Mouse (Mus musculus): Measurements from ENCODE around the gene Drd4. TPM values are rescaled to one million over a fixed set of nuclear protein-coding genes. Genes with fewer than 3 reads are reported as not detected.

Drd4 gene
- polyA plus RNA-seq, 1 experiment from 2014 or later: 0.33 TPM

DNA sequence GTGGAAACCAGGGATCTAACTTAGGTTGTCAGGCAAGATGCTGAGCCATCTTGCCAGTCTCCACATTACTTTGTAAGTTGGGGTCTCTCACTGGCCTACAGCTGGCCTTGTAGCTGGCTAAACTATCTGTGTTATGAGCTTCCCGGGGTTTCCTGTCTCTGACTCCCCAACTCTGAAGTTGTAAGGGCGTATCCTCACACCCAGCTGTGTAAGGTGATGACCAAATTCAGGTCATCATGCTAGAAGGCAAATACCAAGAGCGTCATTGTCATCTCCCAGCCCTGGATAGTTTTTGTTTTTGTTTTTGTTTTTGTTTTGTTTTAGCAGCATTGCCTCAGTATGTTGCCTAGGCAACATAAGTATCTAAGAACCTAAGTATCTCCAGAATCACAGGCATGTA lies 21.2 kb upstream of the Drd4 start:
- TF ChIP-seq CTCF (IDR thresholded peaks at IDR 0.05; ENCODE audit: low read depth): no peak
- ATAC-seq: no peak
- H3K27ac ChIP-seq (ENCODE audit: low read depth, low read length): no peak overlapping the region

DNA sequence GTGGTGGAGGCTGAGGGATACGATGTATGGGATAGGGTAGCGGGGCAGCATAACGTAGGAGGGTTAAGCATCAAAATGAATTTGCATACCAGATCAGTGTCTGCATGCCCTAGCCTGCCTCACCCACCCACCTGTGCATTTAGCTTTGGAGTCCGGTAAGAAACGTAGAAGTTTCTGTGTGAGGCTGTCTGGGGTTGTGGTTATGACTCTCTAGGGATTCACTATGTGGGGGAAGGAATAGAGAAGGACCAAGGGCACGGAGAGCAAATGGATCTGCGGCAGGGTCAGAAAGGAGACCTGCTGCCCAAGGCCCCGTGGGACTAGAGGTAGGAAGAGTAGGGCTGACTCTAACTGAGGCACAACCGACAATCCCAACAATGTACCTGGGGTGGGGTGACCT lies 16.4 kb upstream of the Drd4 start:
- no peak for TF ChIP-seq CTCF (IDR thresholded peaks at IDR 0.05; ENCODE audit: low read depth)
- H3K36me3 ChIP-seq (ENCODE audit: control insufficient read depth, insufficient read depth): peaks cover 22% of the 10 kb centered on the region
- peak overlapping the region; percentile 47 for H3K4me3 ChIP-seq (ENCODE audit: low read depth, low read length)
- H3K27me3 ChIP-seq (replicated peaks; ENCODE audit: control insufficient read depth, insufficient read depth, low read length): no peaks in the 10 kb centered on the region
- peak overlapping the region; percentile 93; the same call in 1 of the 2 replicates for H3K27ac ChIP-seq (ENCODE audit: low read depth, low read length)
- H3K4me2 ChIP-seq (replicated peaks; ENCODE audit: low read depth): peak overlapping the region; percentile 65
- H3K9me3 ChIP-seq (ENCODE audit: control insufficient read depth): no peaks in the 10 kb centered on the region
- H3K9ac ChIP-seq (ENCODE audit: low read depth, low read length): peak overlapping the region; percentile 66; the same call in 1 of the 2 replicates
- ATAC-seq: no peak
- WGBS: 65% methylated on average over 9 of the region's 9 CpGs
- H3K4me1 ChIP-seq (replicated peaks; ENCODE audit: control insufficient read depth, insufficient read depth, low read length): 0 out of 2 replicates have a peak, but pooled peaks cover 6% of the 10 kb centered on the region

More for the DNA sequence above, 21.2 kb upstream of the Drd4 start:
- no peaks in the 10 kb centered on the region for H3K9me3 ChIP-seq (ENCODE audit: control insufficient read depth)
- H3K4me1 ChIP-seq (replicated peaks; ENCODE audit: control insufficient read depth, insufficient read depth, low read length): no peaks in the 10 kb centered on the region
- 81% methylated on average over 3 of the region's 3 CpGs for WGBS
- no peak overlapping the region for H3K9ac ChIP-seq (ENCODE audit: low read depth, low read length)
- peaks cover 37% of the 10 kb centered on the region for H3K36me3 ChIP-seq (ENCODE audit: control insufficient read depth, insufficient read depth)
- H3K4me2 ChIP-seq (replicated peaks; ENCODE audit: low read depth): no peak overlapping the region
- H3K4me3 ChIP-seq (ENCODE audit: low read depth, low read length): no peak overlapping the region
- no peaks in the 10 kb centered on the region for H3K27me3 ChIP-seq (replicated peaks; ENCODE audit: control insufficient read depth, insufficient read depth, low read length)

DNA sequence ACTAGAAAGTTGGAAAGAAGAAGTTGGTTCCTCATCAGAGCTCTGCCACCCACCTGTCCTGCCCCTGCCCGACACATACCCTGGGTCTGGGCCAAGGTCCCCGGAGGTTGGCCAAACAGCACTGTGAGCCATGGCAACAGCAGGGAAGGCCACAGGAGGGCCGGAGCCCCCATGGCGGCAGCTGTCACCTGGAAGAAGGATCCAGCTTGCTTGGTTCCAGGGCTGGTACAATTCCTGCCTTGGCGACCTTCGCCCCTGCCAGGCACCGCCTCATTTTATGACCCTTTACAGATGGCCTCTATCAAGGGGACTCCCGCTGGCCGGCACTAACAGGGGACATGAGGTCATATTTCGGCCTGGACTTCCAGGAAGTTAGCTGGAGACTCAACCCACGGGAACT lies 15.3 kb upstream of the Drd4 start, which contains the start of gene Cdhr5:
Gene Cdhr5, minus strand, starts transcription at position 241 of the 400 bp plus-strand sequence.
- Histone ChIP-seq H3K9me3 (ENCODE audit: control insufficient read depth) (no peaks in the 10 kb centered on the region), H3K36me3 (ENCODE audit: control insufficient read depth, insufficient read depth) (peaks cover 18% of the 10 kb centered on the region; the same call in 1 of the 2 replicates), H3K9ac (ENCODE audit: low read depth, low read length) (peak within 1 kb of the TSS; percentile 66), H3K4me2 (replicated peaks; ENCODE audit: low read depth) (peak within 1 kb of the TSS; percentile 65), H3K4me1 (replicated peaks; ENCODE audit: control insufficient read depth, insufficient read depth, low read length) (0 out of 2 replicates have a peak, but pooled peaks cover 6% of the 10 kb centered on the region), H3K4me3 (ENCODE audit: low read depth, low read length) (peak within 1 kb of the TSS; percentile 47), H3K27ac (ENCODE audit: low read depth, low read length) (peak within 1 kb of the TSS; percentile 93), H3K27me3 (replicated peaks; ENCODE audit: control insufficient read depth, insufficient read depth, low read length) (no peaks in the 10 kb centered on the region)
- TF ChIP-seq CTCF (IDR thresholded peaks at IDR 0.05; ENCODE audit: low read depth): no peak
- peak; percentile 80 for ATAC-seq
- 20% methylated on average over 11 of the region's 11 CpGs for WGBS

DNA sequence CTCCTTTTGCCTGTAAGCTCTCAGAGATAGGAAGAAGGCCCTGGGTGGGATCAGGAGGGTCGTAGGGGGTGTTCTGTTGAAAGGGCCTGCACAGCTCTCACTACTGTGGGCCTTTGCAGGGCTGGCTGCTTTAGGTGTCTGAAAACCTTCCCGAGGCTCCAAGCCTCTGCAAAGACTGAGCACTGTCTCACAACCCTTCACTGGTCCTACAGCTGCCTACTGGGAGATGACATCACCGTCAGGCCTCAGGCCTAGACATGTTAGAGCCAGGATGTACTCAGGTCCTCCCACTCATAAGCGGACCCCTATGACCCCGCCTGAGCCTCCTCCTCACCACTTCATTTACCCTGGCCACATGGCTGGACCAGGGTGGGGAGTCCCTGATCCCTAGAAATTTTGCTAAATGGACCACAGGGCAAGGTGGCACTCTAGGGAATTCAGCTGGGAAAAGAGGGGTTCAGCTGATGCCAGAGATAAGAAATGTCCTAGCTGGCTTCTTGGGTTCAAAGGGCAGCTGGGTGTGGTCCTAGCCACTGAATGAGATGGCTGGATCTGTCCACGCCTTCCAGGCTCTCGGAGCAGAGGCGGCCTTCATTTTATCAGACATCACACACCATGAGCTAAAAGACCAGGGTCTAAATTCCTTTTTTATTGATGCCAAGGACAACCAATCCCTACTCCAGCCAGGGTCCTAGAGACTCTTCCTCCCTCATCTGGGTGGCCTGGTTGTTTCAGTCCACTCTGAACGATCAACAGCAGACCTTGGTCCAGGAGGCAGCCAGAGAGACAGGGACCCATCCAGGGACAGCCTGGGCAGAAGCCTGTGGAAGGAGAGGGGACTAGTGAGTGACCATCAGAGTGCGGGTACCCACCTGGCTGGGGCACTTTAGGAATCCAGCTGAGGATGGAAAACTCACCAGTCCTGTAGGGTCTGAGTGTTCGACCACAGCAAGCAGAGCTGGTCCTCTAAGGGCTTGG lies 13.8 kb upstream of the Drd4 start:
- Histone ChIP-seq H3K4me1 (replicated peaks; ENCODE audit: control insufficient read depth, insufficient read depth, low read length) (0 out of 2 replicates have a peak, but pooled peaks cover 6% of the 10 kb centered on the region), H3K4me2 (replicated peaks; ENCODE audit: low read depth) (peak overlapping the region; percentile 97), H3K9ac (ENCODE audit: low read depth, low read length) (0 out of 2 replicates have a peak overlapping the region, but pooled peaks have one; percentile 60), H3K36me3 (ENCODE audit: control insufficient read depth, insufficient read depth) (peaks cover 3% of the 10 kb centered on the region; the same call in 1 of the 2 replicates), H3K27ac (ENCODE audit: low read depth, low read length) (peak overlapping the region; percentile 93), H3K4me3 (ENCODE audit: low read depth, low read length) (peak overlapping the region; percentile 45; the same call in 1 of the 2 replicates), H3K9me3 (ENCODE audit: control insufficient read depth) (no peaks in the 10 kb centered on the region), H3K27me3 (replicated peaks; ENCODE audit: control insufficient read depth, insufficient read depth, low read length) (no peaks in the 10 kb centered on the region)
- 49% methylated on average over 11 of the region's 11 CpGs for WGBS
- TF ChIP-seq CTCF (IDR thresholded peaks at IDR 0.05; ENCODE audit: low read depth): no peak
- peak; percentile 48 for ATAC-seq

DNA sequence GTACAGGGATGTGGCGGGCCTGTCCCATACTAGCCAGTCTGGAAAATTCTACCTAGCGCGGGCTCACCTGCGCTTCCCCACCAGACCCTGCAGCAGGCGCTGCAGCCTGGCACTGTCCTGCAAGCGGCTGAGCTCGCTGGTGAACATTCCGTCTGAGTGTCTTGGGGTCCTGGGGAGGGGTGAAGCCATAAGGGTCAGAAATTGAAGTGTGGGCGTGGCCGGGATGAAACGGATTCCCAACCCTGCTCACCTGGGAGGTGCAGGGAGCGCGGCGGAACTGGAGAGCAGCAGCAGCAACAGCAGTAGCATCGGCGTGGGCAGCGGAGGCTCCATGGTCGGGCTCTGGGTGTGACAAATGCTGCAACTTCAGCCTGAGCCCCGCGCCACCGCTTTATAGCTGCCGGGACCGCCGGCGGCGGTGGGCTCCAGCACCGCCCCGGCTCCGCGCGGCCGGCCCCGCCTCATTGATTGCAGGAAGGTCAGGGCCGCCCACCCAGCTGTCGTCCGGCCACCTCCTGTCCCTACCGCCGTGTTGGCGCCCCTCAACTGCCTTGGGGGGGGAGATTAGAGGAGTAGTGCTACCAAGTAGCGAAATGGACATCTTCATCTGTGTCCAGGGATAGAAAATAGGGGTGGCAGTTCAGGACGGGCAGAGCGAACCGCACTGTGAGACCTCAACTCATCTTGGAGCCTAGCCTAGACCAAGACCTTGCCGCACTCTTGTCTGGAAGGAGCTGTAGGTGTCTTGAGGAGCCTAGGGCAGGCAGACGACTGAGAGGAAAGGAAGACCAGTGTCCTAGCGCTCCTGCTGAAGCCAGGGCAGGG lies 12.8 kb upstream of the Drd4 start, which contains the start of gene Sct:
Gene Sct, minus strand, starts transcription at position 368 of the 825 bp plus-strand sequence.
- no peaks in the 10 kb centered on the region for H3K9me3 ChIP-seq (ENCODE audit: control insufficient read depth)
- ATAC-seq: peak; percentile 31
- H3K4me3 ChIP-seq (ENCODE audit: low read depth, low read length): peak within 1 kb of the TSS; percentile 45
- H3K27me3 ChIP-seq (replicated peaks; ENCODE audit: control insufficient read depth, insufficient read depth, low read length): no peaks in the 10 kb centered on the region
- TF ChIP-seq CTCF (IDR thresholded peaks at IDR 0.05; ENCODE audit: low read depth): peak; percentile 82
- peak within 1 kb of the TSS; percentile 60 for H3K9ac ChIP-seq (ENCODE audit: low read depth, low read length)
- peak within 1 kb of the TSS; percentile 97 for H3K4me2 ChIP-seq (replicated peaks; ENCODE audit: low read depth)
- 3% methylated on average over 46 of the region's 46 CpGs for WGBS
- H3K27ac ChIP-seq (ENCODE audit: low read depth, low read length): peak within 1 kb of the TSS; percentile 93
- 0 out of 2 replicates have a peak, but pooled peaks cover 6% of the 10 kb centered on the region for H3K4me1 ChIP-seq (replicated peaks; ENCODE audit: control insufficient read depth, insufficient read depth, low read length)
- H3K36me3 ChIP-seq (ENCODE audit: control insufficient read depth, insufficient read depth): no peaks in the 10 kb centered on the region; the same call in 1 of the 2 replicates

Data from intestine, postnatal 0 days (tissue).